Mouse (Mus musculus) bone marrow, adult 2 months (tissue): ENCODE data around the gene Dhx29. TPM values are rescaled to one million over a fixed set of nuclear protein-coding genes. Genes with fewer than 3 reads are reported as not detected.

Experiments used
- H3K27ac ChIP-seq: fragments of 200-500 bp; 2 replicates; pipeline ENCODE4 v1.5.1; 2012; ENCODE audit warnings: low read depth, mild to moderate bottlenecking, control low read depth, inconsistent platforms, low read length; ENCODE audit not compliant: control insufficient read depth, poor library complexity, insufficient read depth
- H3K4me1 ChIP-seq: fragments of 200-500 bp; 2 replicates; pipeline ENCODE4 v1.6.1; 2011; ENCODE audit warnings: low read length; ENCODE audit not compliant: control insufficient read depth, insufficient read depth
- H3K4me3 ChIP-seq: fragments of 200-500 bp; replicated peaks from 2 replicates; pipeline ENCODE3; 2011; ENCODE audit warnings: mild to moderate bottlenecking, low read depth, low read length, control low read depth; ENCODE audit not compliant: control insufficient read depth
- CTCF ChIP-seq: fragments of 200-500 bp; IDR thresholded peaks from 2 replicates; pipeline ENCODE4 v1.5.1; 2011; ENCODE audit warnings: low read length, control low read depth; ENCODE audit not compliant: control insufficient read depth, insufficient read depth
- POLR2A ChIP-seq: fragments of 200-500 bp; IDR thresholded peaks from 2 replicates; pipeline ENCODE4 v1.6.1; 2011; ENCODE audit warnings: low read depth, mild to moderate bottlenecking, control low read depth, low read length, borderline replicate concordance; ENCODE audit not compliant: control insufficient read depth
- WGBS: fragments of 180-500 bp; shearing (Covaris S2); methylation state at CpG from one replicate; pipeline ENCODE4 v1.1.7; 2018; 5-methylcytosine and 5-hydroxymethylcytosine counted together
- polyA plus RNA-seq: library from polyadenylated mRNA; stranded (reverse); fragments of >200 nt; gene quantifications from 2 replicates; pipeline ENCODE4 v1.2.4, GENCODE M21; 2011; ENCODE audit warnings: low replicate concordance; ENCODE audit not compliant: missing spikeins, insufficient read depth, insufficient read length

Dhx29 gene
- polyA plus RNA-seq, 1 experiment: 11.0 TPM

GRCm38 (mm10) chr13:112963081-112963480 lies 35.8 kb downstream of the Dhx29 start:
- H3K27ac ChIP-seq: no peak overlapping the region
- whole genome bisulfite sequencing: 91% methylated on average over 5 of the region's 5 CpGs
- H3K4me3 ChIP-seq: no peak overlapping the region
- H3K4me1 ChIP-seq: no peaks in the 10 kb centered on the region; the same call in 1 of the 2 replicates
- TF ChIP-seq CTCF (no peak), POLR2A (no peak)

- TF ChIP-seq CTCF (no peak), POLR2A (no peak)
- H3K4me3 ChIP-seq: no peak overlapping the region
- WGBS: 89% methylated on average over 12 of the region's 12 CpGs
- H3K27ac ChIP-seq: no peak overlapping the region
- H3K4me1 ChIP-seq: no peaks in the 10 kb centered on the region; the same call in 1 of the 2 replicates
Observed at GRCm38 (mm10) chr13:112964421-112964820, 37.2 kb downstream of the Dhx29 start.

GRCm38 (mm10) chr13:112967267-112967666 lies 40.0 kb downstream of the Dhx29 start:
- WGBS: 89% methylated on average over 5 of the region's 5 CpGs
- H3K27ac ChIP-seq: no peak overlapping the region
- H3K4me1 ChIP-seq: no peaks in the 10 kb centered on the region; the same call in 1 of the 2 replicates
- H3K4me3 ChIP-seq: no peak overlapping the region
- no peak for TF ChIP-seq CTCF

GRCm38 (mm10) chr13:112976720-112977119 lies 49.5 kb downstream of the Dhx29 start:
- 30% methylated on average over 10 of the region's 10 CpGs for WGBS

GRCm38 (mm10) chr13:112985605-112986450 lies 58.6 kb downstream of the Dhx29 start:
- no peak for TF ChIP-seq CTCF
- no peak for TF ChIP-seq POLR2A
- no peak overlapping the region for H3K27ac ChIP-seq
- peaks cover 5% of the 10 kb centered on the region; the same call in 1 of the 2 replicates for H3K4me1 ChIP-seq
- WGBS: 26% methylated on average over 18 of the region's 18 CpGs
- H3K4me3 ChIP-seq: no peak overlapping the region

More at GRCm38 (mm10) chr13:112976720-112977119, 49.5 kb downstream of the Dhx29 start:
- no peaks in the 10 kb centered on the region for H3K4me1 ChIP-seq
- H3K4me3 ChIP-seq: no peak overlapping the region
- TF ChIP-seq POLR2A: no peak
- TF ChIP-seq CTCF: no peak
- no peak overlapping the region for H3K27ac ChIP-seq

GRCm38 (mm10) chr13:112986451-112986950 lies 59.2 kb downstream of the Dhx29 start:
- no peak overlapping the region for H3K4me3 ChIP-seq
- H3K4me1 ChIP-seq: peaks cover 5% of the 10 kb centered on the region; the same call in 1 of the 2 replicates
- no peak overlapping the region for H3K27ac ChIP-seq
- 4% methylated on average over 17 of the region's 17 CpGs for WGBS
- TF ChIP-seq POLR2A (no peak), CTCF (no peak)

- peak within 1 kb of the TSS; percentile 84 for H3K4me3 ChIP-seq
- peak within 1 kb of the TSS; percentile 80 for H3K27ac ChIP-seq
- WGBS: 1% methylated on average over 47 of the region's 47 CpGs
- H3K4me1 ChIP-seq: peaks cover 5% of the 10 kb centered on the region; the same call in 1 of the 2 replicates
- TF ChIP-seq POLR2A (peak; percentile 75; the same call in 1 of the 2 replicates), CTCF (no peak)
Observed at GRCm38 (mm10) chr13:112987532-112987943, 60.3 kb downstream of the Dhx29 start, which contains the start of gene Ccno. TSS of gene Ccno (plus strand) at chr13:112987802.

- H3K27ac ChIP-seq: peak overlapping the region; percentile 80
- peaks cover 5% of the 10 kb centered on the region; the same call in 1 of the 2 replicates for H3K4me1 ChIP-seq
- WGBS: under 1% methylated on average over 39 of the region's 39 CpGs
- TF ChIP-seq POLR2A (no peak), CTCF (no peak)
- peak overlapping the region; percentile 84 for H3K4me3 ChIP-seq
Observed at GRCm38 (mm10) chr13:112987991-112988390, 60.7 kb downstream of the Dhx29 start.
